Mouse (Mus musculus) stomach, postnatal 0 days (tissue): ENCODE measurements around the gene Sec24c. TPM values are rescaled to one million over a fixed set of nuclear protein-coding genes. Genes with fewer than 3 reads are reported as not detected.

Source experiments
- ATAC-seq: fragments of 200-750 bp; cut with Nextera tagmentation; 2 replicates; pipeline ENCODE4 v1.8.0; 2017; ENCODE audit not compliant: low FRiP score, low TSS enrichment
- DNase-seq: peaks from one replicate; pipeline ENCODE4 v3.0.0-alpha.2; 2016; ENCODE audit warnings: low spot score
- H3K27ac ChIP-seq: fragments of 300-500 bp; sonication (generic); replicated peaks from 2 replicates; pipeline ENCODE4 v1.5.1; 2014; ENCODE audit warnings: mild to moderate bottlenecking, control low read depth
- H3K27me3 ChIP-seq: fragments of 300-500 bp; sonication (generic); 2 replicates; pipeline ENCODE4 v1.6.1; 2014; ENCODE audit warnings: low read length; ENCODE audit not compliant: control insufficient read depth, insufficient read depth
- H3K36me3 ChIP-seq: fragments of 300-500 bp; sonication (generic); 2 replicates; pipeline ENCODE4 v1.6.1; 2014; ENCODE audit warnings: low read length, mixed read lengths; ENCODE audit not compliant: control insufficient read depth, insufficient read depth
- H3K4me1 ChIP-seq: fragments of 300-500 bp; sonication (generic); replicated peaks from 2 replicates; pipeline ENCODE4 v1.6.1; 2014; ENCODE audit warnings: antibody characterized with exemption; ENCODE audit not compliant: control insufficient read depth, insufficient read depth
- H3K4me2 ChIP-seq: fragments of 300-500 bp; sonication (generic); replicated peaks from 2 replicates; pipeline ENCODE4 v1.6.1; 2014; ENCODE audit warnings: low read depth, mild to moderate bottlenecking, control low read depth, moderate library complexity
- H3K4me3 ChIP-seq: fragments of 300-500 bp; sonication (generic); 2 replicates; pipeline ENCODE4 v1.5.1; 2014; ENCODE audit warnings: low read depth, low read length, control low read depth
- H3K9ac ChIP-seq: fragments of 300-500 bp; sonication (generic); 2 replicates; pipeline ENCODE4 v1.6.1; 2014; ENCODE audit warnings: mild to moderate bottlenecking, low read length, control low read depth, mixed read lengths
- H3K9me3 ChIP-seq: fragments of 300-500 bp; sonication (generic); 2 replicates; pipeline ENCODE4 v1.6.1; 2016; ENCODE audit warnings: low read length; ENCODE audit not compliant: control insufficient read depth
- CTCF ChIP-seq: IDR thresholded peaks from 2 replicates; pipeline ENCODE4 v1.5.1; 2016; ENCODE audit warnings: antibody characterized with exemption, low read depth, mild to moderate bottlenecking, moderate library complexity
- EP300 ChIP-seq: optimal IDR thresholded peaks from 2 replicates; pipeline ENCODE3; 2016; ENCODE audit warnings: antibody characterized with exemption
- WGBS: fragments of 180-500 bp; shearing (Covaris S2); extraction: QIAGEN DNeasy Blood & Tissue Kit; methylation state at CpG from one replicate; pipeline ENCODE4 v1.1.7; 2014; 5-methylcytosine and 5-hydroxymethylcytosine counted together
- polyA plus RNA-seq: library from polyadenylated mRNA; unstranded; fragments of >200 nt; fragmentation: Nextera tagmentation; extraction: Ambion mirVana; gene quantifications from 2 replicates; pipeline ENCODE4 v1.2.1, GENCODE M21; 2015

Gene Sec24c
- polyA plus RNA-seq, 1 experiment from 2014 or later: 41.4 TPM

DNA sequence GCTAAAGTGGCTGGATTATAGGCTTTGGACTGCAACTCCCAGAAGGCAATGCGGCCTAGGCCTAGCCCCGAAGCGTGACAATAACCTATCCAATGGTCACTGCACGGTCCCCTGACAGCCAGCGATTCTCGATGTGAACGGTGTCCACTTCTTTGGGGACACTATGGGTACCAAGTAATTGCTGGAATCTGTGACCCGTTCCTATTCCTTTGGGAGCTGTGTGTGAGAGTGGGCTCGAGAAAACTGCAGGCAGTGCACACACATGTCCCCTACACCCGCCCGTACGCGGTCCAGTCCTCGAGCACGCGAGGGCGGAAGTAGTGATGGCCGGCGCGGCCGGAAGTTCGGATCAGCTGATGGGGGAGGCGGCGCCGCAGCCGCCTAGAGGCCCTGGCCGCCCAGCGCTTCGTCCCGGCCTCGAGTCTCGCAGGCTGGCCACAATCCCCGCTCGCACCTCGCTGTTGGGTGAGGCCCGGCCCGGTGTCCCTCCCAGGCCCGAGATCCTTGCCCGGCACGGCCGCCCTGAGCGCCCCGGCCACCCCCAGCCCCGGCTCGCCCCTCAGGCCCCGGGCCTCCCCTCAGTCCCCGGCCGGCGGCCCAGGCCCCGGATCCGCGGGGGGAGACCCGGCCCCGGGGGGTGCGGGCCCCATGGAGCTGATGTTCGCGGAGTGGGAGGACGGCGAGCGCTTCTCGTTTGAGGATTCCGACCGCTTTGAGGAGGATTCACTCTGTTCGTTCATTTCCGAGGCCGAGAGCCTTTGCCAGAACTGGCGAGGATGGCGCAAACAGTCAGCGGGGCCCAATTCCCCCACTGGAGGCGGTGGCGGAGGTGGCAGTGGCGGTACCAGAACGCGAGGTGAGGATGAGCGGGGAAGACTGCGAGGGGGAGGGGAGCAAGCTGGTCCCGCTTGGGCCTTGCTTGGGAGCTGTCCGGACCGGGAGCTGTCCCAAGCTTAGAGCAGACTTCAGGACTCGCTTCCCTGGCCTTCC lies 33.4 kb downstream of the Sec24c start, which contains the start of gene Zswim8:
Zswim8 (plus strand) TSS at position 352 of the 990 bp plus-strand sequence.
- peak within 1 kb of the TSS; percentile 94 for H3K27ac ChIP-seq
- H3K9me3 ChIP-seq: no peaks in the 10 kb centered on the region
- H3K36me3 ChIP-seq: peaks cover 13% of the 10 kb centered on the region
- DNase-seq (peak; percentile 92), ATAC-seq (peak; percentile 93)
- H3K9ac ChIP-seq: peak within 1 kb of the TSS; percentile 97
- TF ChIP-seq CTCF (peak; percentile 22), EP300 (no peak)
- peak within 1 kb of the TSS; percentile 87 for H3K4me2 ChIP-seq
- H3K27me3 ChIP-seq: no peaks in the 10 kb centered on the region
- H3K4me3 ChIP-seq: peak within 1 kb of the TSS; percentile 100
- WGBS: under 1% methylated on average over 74 of the region's 80 CpGs
- peaks cover 5% of the 10 kb centered on the region for H3K4me1 ChIP-seq

DNA sequence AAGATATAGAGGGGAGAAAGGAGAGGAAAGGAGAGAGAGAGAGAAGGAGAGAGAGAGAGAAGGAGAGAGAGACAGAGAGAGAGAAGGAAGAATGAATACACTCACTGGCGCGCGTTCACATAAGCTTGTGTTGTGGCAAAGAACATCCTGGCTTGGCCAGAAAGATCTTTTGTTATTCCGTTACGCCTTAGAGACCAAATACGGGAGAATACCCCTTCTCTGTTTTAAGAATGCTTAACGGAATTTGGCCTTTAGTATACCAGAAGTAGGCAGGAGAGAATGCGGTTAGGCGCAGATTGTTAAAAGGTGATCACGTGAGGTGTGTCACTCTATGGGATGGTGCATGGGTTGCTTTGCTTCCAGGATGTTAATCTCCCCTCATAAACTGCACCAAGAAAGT lies 34.1 kb downstream of the Sec24c start:
- Histone ChIP-seq H3K4me1 (peaks cover 5% of the 10 kb centered on the region), H3K27ac (peak overlapping the region; percentile 94), H3K4me2 (peak overlapping the region; percentile 87), H3K4me3 (peak overlapping the region; percentile 100), H3K27me3 (no peaks in the 10 kb centered on the region), H3K9me3 (no peaks in the 10 kb centered on the region), H3K9ac (peak overlapping the region; percentile 97), H3K36me3 (peaks cover 19% of the 10 kb centered on the region)
- WGBS: 3% methylated on average over 10 of the region's 10 CpGs
- DNase-seq (no peak), ATAC-seq (no peak)
- TF ChIP-seq EP300: no peak
- no peak for TF ChIP-seq CTCF

DNA sequence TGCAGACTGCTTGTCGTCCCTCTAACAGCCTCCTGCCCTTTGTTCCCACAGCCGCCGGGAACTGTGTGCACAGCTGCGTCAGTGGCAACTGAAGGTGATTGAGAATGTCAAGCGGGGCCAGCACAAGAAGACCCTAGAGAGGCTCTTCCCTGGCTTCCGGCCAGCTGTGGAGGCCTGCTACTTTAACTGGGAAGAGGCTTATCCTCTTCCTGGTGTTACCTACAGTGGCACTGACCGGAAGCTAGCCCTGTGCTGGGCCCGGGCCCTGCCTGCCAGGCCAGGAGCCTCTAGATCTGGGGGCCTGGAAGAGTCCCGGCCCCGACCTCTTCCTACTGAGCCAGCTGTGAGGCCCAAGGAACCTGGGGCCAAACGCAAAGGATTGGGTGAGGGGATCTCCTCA lies 39.7 kb downstream of the Sec24c start:
- 54% methylated on average over 11 of the region's 11 CpGs for WGBS
- H3K4me1 ChIP-seq: peaks cover 2% of the 10 kb centered on the region
- no peak overlapping the region for H3K4me2 ChIP-seq
- H3K27ac ChIP-seq: no peak overlapping the region
- no peak for TF ChIP-seq EP300
- no peak for TF ChIP-seq CTCF
- peak; percentile 59 for DNase-seq
- no peaks in the 10 kb centered on the region for H3K9me3 ChIP-seq
- H3K36me3 ChIP-seq: peaks cover 58% of the 10 kb centered on the region
- peak; percentile 47 for ATAC-seq
- no peak overlapping the region for H3K9ac ChIP-seq
- no peak overlapping the region for H3K4me3 ChIP-seq
- no peaks in the 10 kb centered on the region for H3K27me3 ChIP-seq

DNA sequence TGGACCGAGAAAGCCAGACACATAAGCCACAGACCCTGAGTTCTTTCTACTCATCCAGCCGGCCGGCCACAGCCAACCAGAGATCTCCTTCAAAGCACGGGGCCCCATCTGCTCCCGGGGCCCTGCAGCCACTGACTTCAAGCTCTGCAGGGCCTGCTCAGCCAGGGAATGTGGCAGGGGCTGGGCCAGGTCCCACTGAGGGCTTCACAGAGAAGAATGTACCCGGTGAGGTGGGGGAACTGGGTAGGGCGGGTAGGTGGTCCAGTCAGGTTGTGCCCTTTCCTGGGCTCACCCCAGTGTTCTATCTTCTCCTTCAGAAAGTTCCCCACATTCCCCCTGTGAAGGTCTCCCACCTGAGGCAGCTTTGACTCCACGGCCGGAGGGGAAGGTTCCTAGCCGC lies 44.3 kb downstream of the Sec24c start:
- H3K27me3 ChIP-seq: no peaks in the 10 kb centered on the region
- WGBS: 92% methylated on average over 10 of the region's 10 CpGs
- TF ChIP-seq CTCF (no peak), EP300 (no peak)
- H3K9ac ChIP-seq: no peak overlapping the region
- no peak overlapping the region for H3K27ac ChIP-seq
- H3K9me3 ChIP-seq: no peaks in the 10 kb centered on the region
- H3K4me2 ChIP-seq: no peak overlapping the region
- ATAC-seq (no peak), DNase-seq (no peak)
- H3K4me3 ChIP-seq: no peak overlapping the region
- H3K36me3 ChIP-seq: peaks cover 65% of the 10 kb centered on the region
- H3K4me1 ChIP-seq: no peaks in the 10 kb centered on the region

DNA sequence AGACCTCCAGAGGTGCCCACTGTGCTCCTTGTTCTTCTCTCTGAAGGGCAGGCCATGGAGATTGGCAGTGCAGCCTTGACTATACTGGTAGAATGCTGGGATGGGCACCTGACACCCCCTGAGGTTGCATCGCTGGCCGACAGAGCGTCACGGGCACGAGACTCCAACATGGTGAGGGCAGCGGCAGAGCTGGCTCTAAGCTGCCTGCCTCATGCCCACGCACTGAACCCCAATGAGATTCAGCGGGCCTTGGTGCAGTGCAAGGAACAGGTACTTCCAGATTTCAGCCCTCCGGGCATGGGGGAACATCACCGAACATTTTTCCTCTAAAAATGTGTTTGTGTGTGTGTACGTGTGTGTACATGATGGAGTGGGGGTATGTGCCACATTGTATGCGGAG lies 45.7 kb downstream of the Sec24c start:
- H3K4me3 ChIP-seq: no peak overlapping the region
- H3K27ac ChIP-seq: no peak overlapping the region
- H3K4me2 ChIP-seq: no peak overlapping the region
- H3K27me3 ChIP-seq: no peaks in the 10 kb centered on the region
- peaks cover 66% of the 10 kb centered on the region for H3K36me3 ChIP-seq
- 88% methylated on average over 12 of the region's 12 CpGs for WGBS
- TF ChIP-seq EP300 (no peak), CTCF (no peak)
- DNase-seq (no peak), ATAC-seq (no peak)
- H3K9ac ChIP-seq: no peak overlapping the region
- H3K9me3 ChIP-seq: no peaks in the 10 kb centered on the region
- no peaks in the 10 kb centered on the region for H3K4me1 ChIP-seq

DNA sequence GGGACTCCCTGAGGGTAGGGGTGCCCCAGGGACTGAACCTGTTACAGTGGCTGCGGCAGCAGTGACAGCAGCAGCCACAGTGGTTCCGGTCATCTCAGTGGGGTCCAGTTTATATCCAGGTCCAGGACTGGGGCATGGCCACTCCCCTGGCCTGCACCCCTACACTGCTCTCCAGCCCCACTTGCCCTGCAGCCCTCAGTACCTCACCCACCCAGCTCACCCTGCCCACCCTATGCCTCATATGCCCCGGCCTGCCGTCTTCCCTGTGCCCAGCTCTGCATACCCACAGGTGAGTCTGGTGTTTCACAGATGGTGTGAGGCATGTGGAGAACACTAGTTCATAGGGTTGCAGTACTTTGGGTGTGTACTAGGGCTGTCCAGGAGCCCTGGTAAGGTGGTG lies 47.3 kb downstream of the Sec24c start:
- no peak for DNase-seq
- Histone ChIP-seq H3K4me3 (no peak overlapping the region), H3K4me1 (no peaks in the 10 kb centered on the region), H3K36me3 (peaks cover 69% of the 10 kb centered on the region), H3K27ac (no peak overlapping the region), H3K9ac (no peak overlapping the region), H3K27me3 (no peaks in the 10 kb centered on the region), H3K4me2 (no peak overlapping the region), H3K9me3 (no peaks in the 10 kb centered on the region)
- 79% methylated on average over 4 of the region's 4 CpGs for WGBS
- no peak for TF ChIP-seq EP300
- no peak for TF ChIP-seq CTCF
- ATAC-seq: peak; percentile 15; the same call in 1 of the 2 replicates
